Mouse (Mus musculus): ENCODE measurements at regions not wholly inside any gene's neighbourhood (a gene's known extent, or its start where the extent isn't known, plus 50 kb on each side); places are given as distances from the start of the nearest gene placed in this dataset.

GRCm38 (mm10) chr11:56716953-56717352 lies 294.2 kb upstream of the Gria1 start:
- TF ChIP-seq CTCF (IDR thresholded peaks at IDR 0.05) (no peak), EP300 (IDR thresholded peaks at IDR 0.05) (0 out of 2 replicates have a peak, but pooled peaks have one; percentile 11)
- H3K9ac ChIP-seq (replicated peaks; ENCODE audit: low read depth), result no peak overlapping the region
- 56% methylated on average over 2 of the region's 2 CpGs for WGBS
- no peaks in the 10 kb centered on the region for H3K9me3 ChIP-seq (ENCODE audit: low read length)
- DNase-seq (ENCODE audit: low spot score) (peak; percentile 62), ATAC-seq (peak; percentile 59)
- no peaks in the 10 kb centered on the region for H3K4me1 ChIP-seq (ENCODE audit: insufficient read depth, low read depth, low read length)
- H3K27ac ChIP-seq (ENCODE audit: low read length), result no peak overlapping the region
- no peaks in the 10 kb centered on the region for H3K36me3 ChIP-seq (ENCODE audit: insufficient read depth, low read length)
- H3K4me3 ChIP-seq (ENCODE audit: low read depth, low read length), result no peak overlapping the region
- no peaks in the 10 kb centered on the region for H3K27me3 ChIP-seq (replicated peaks; ENCODE audit: insufficient read depth, low read length)
- no peak overlapping the region for H3K4me2 ChIP-seq (replicated peaks; ENCODE audit: low read depth, low read length)

- no peaks in the 10 kb centered on the region for H3K36me3 ChIP-seq (ENCODE audit: insufficient read depth, low read length)
- no peak overlapping the region for H3K4me2 ChIP-seq (replicated peaks; ENCODE audit: low read depth, low read length)
- peak; percentile 11 for DNase-seq (ENCODE audit: low spot score)
- H3K9ac ChIP-seq (replicated peaks; ENCODE audit: low read depth), result no peak overlapping the region
- no peak overlapping the region for H3K4me3 ChIP-seq (ENCODE audit: low read depth, low read length)
- H3K27ac ChIP-seq (ENCODE audit: low read length), result no peak overlapping the region
- no peak for TF ChIP-seq CTCF (IDR thresholded peaks at IDR 0.05)
- TF ChIP-seq EP300 (IDR thresholded peaks at IDR 0.05), result no peak
- H3K4me1 ChIP-seq (ENCODE audit: insufficient read depth, low read depth, low read length), result no peaks in the 10 kb centered on the region
- H3K9me3 ChIP-seq (ENCODE audit: low read length), result no peaks in the 10 kb centered on the region
- ATAC-seq, result no peak
- WGBS, result 41% methylated on average over 3 of the region's 3 CpGs
- H3K27me3 ChIP-seq (replicated peaks; ENCODE audit: insufficient read depth, low read length), result no peaks in the 10 kb centered on the region
Observed at GRCm38 (mm10) chr11:56725141-56725540, 286.0 kb upstream of the Gria1 start.

GRCm38 (mm10) chr11:56726161-56726560 lies 285.0 kb upstream of the Gria1 start:
- no peaks in the 10 kb centered on the region for H3K9me3 ChIP-seq (ENCODE audit: low read length)
- no peak overlapping the region for H3K4me2 ChIP-seq (replicated peaks; ENCODE audit: low read depth, low read length)
- no peak overlapping the region for H3K9ac ChIP-seq (replicated peaks; ENCODE audit: low read depth)
- no peaks in the 10 kb centered on the region for H3K27me3 ChIP-seq (replicated peaks; ENCODE audit: insufficient read depth, low read length)
- no peaks in the 10 kb centered on the region for H3K36me3 ChIP-seq (ENCODE audit: insufficient read depth, low read length)
- no peak for ATAC-seq
- no peaks in the 10 kb centered on the region for H3K4me1 ChIP-seq (ENCODE audit: insufficient read depth, low read depth, low read length)
- no peak overlapping the region for H3K4me3 ChIP-seq (ENCODE audit: low read depth, low read length)
- TF ChIP-seq CTCF (IDR thresholded peaks at IDR 0.05), result no peak
- no peak overlapping the region for H3K27ac ChIP-seq (ENCODE audit: low read length)
- no peak for DNase-seq (ENCODE audit: low spot score)

- peak; percentile 34; the same call in 1 of the 2 replicates for ATAC-seq
- peak; percentile 28 for DNase-seq (ENCODE audit: low spot score)
- H3K4me3 ChIP-seq (ENCODE audit: low read depth, low read length), result no peak overlapping the region
Observed at GRCm38 (mm10) chr11:56727556-56727955, 283.6 kb upstream of the Gria1 start.

GRCm38 (mm10) chr11:56728204-56729002 lies 282.8 kb upstream of the Gria1 start:
- ATAC-seq (peak; percentile 86), DNase-seq (ENCODE audit: low spot score) (peak; percentile 89)
- Histone ChIP-seq H3K36me3 (ENCODE audit: insufficient read depth, low read length) (no peaks in the 10 kb centered on the region), H3K27ac (ENCODE audit: low read length) (peak overlapping the region; percentile 68), H3K9me3 (ENCODE audit: low read length) (no peaks in the 10 kb centered on the region), H3K4me2 (replicated peaks; ENCODE audit: low read depth, low read length) (no peak overlapping the region), H3K4me3 (ENCODE audit: low read depth, low read length) (no peak overlapping the region), H3K9ac (replicated peaks; ENCODE audit: low read depth) (no peak overlapping the region), H3K4me1 (ENCODE audit: insufficient read depth, low read depth, low read length) (no peaks in the 10 kb centered on the region), H3K27me3 (replicated peaks; ENCODE audit: insufficient read depth, low read length) (no peaks in the 10 kb centered on the region)
- TF ChIP-seq EP300 (IDR thresholded peaks at IDR 0.05), result peak; percentile 88
- TF ChIP-seq CTCF (IDR thresholded peaks at IDR 0.05), result peak; percentile 36
- WGBS, result 17% methylated on average over 6 of the region's 6 CpGs

More at GRCm38 (mm10) chr11:56727556-56727955, 283.6 kb upstream of the Gria1 start:
- Histone ChIP-seq H3K27ac (ENCODE audit: low read length) (peak overlapping the region; percentile 47; the same call in 1 of the 2 replicates), H3K4me1 (ENCODE audit: insufficient read depth, low read depth, low read length) (no peaks in the 10 kb centered on the region), H3K4me2 (replicated peaks; ENCODE audit: low read depth, low read length) (no peak overlapping the region), H3K9ac (replicated peaks; ENCODE audit: low read depth) (no peak overlapping the region), H3K9me3 (ENCODE audit: low read length) (no peaks in the 10 kb centered on the region), H3K36me3 (ENCODE audit: insufficient read depth, low read length) (no peaks in the 10 kb centered on the region), H3K27me3 (replicated peaks; ENCODE audit: insufficient read depth, low read length) (no peaks in the 10 kb centered on the region)
- TF ChIP-seq EP300 (IDR thresholded peaks at IDR 0.05) (no peak), CTCF (IDR thresholded peaks at IDR 0.05) (no peak)
- WGBS, result 42% methylated on average over 4 of the region's 4 CpGs

GRCm38 (mm10) chr11:56741857-56742256 lies 269.3 kb upstream of the Gria1 start:
- no peak overlapping the region for H3K9ac ChIP-seq (replicated peaks; ENCODE audit: low read depth)
- no peaks in the 10 kb centered on the region for H3K4me1 ChIP-seq (ENCODE audit: insufficient read depth, low read depth, low read length)
- no peaks in the 10 kb centered on the region for H3K27me3 ChIP-seq (replicated peaks; ENCODE audit: insufficient read depth, low read length)
- ATAC-seq (no peak), DNase-seq (ENCODE audit: low spot score) (no peak)
- no peak for TF ChIP-seq CTCF (IDR thresholded peaks at IDR 0.05)
- no peak for TF ChIP-seq EP300 (IDR thresholded peaks at IDR 0.05)
- 65% methylated on average over 2 of the region's 2 CpGs for WGBS
- H3K36me3 ChIP-seq (ENCODE audit: insufficient read depth, low read length), result no peaks in the 10 kb centered on the region
- no peaks in the 10 kb centered on the region for H3K9me3 ChIP-seq (ENCODE audit: low read length)
- H3K27ac ChIP-seq (ENCODE audit: low read length), result no peak overlapping the region
- no peak overlapping the region for H3K4me3 ChIP-seq (ENCODE audit: low read depth, low read length)
- H3K4me2 ChIP-seq (replicated peaks; ENCODE audit: low read depth, low read length), result no peak overlapping the region

Measured in lung, postnatal 0 days (tissue).